In genomic region chr17:34648141-34648890, GRCm38 (mm10) we compare ENCODE assay signal across 9 mouse cellular contexts. TPM values are rescaled to one million over a fixed set of nuclear protein-coding genes. Genes with fewer than 3 reads are reported as not detected.
DNase-seq lines count a peak whose midpoint lies in the region; ATAC-seq lines count a peak whose summit lies in the region.
"Had no signal": no experiment of that assay in that cellular context is flagged by ENCODE, and none has a peak within 500 bp of the region (broad histone marks: within the 10 kb centered on the region; RNA-seq: fewer than 3 reads in every experiment).

No protein-coding gene starts in this region.

- H3K4me3 ChIP-seq in kidney, embryonic 16.5 days (ENCODE audit: low read length) = no peak overlapping the region; the same call in 1 of the 2 replicates
- peak overlapping the region; percentile 98 for H3K4me3 ChIP-seq in embryonic facial prominence, embryonic 12.5 days
- peak overlapping the region; percentile 74 for H3K4me3 ChIP-seq in hindbrain, embryonic 16.5 days (ENCODE audit: low read length)
- peak overlapping the region; percentile 70 for H3K4me3 ChIP-seq in midbrain, embryonic 15.5 days

- no peak overlapping the region for H3K27ac ChIP-seq in kidney, embryonic 16.5 days (ENCODE audit: low read length)
- H3K27ac ChIP-seq in embryonic facial prominence, embryonic 12.5 days = no peak overlapping the region
- no peak overlapping the region for H3K27ac ChIP-seq in hindbrain, embryonic 16.5 days (ENCODE audit: low read depth, low read length)
- H3K27ac ChIP-seq in midbrain, embryonic 15.5 days = no peak overlapping the region

- H3K9ac ChIP-seq in kidney, embryonic 16.5 days (replicated peaks; ENCODE audit: low read length) = peak overlapping the region; percentile 37; the same call in 1 of the 2 replicates
- peak overlapping the region; percentile 91 for H3K9ac ChIP-seq in embryonic facial prominence, embryonic 12.5 days
- H3K9ac ChIP-seq in hindbrain, embryonic 16.5 days (ENCODE audit: low read depth, low read length) = no peak overlapping the region
- H3K9ac ChIP-seq in midbrain, embryonic 15.5 days = no peak overlapping the region

- no peak for DNase-seq in kidney, postnatal 36 days
- DNase-seq in embryo, embryonic 9.5 days (ENCODE audit: extremely low spot score) = no peak
- DNase-seq in adrenal gland, postnatal 14 days = no peak
- no peak for DNase-seq in adrenal gland, adult 2 months

- peak overlapping the region; percentile 92 for H3K4me2 ChIP-seq in kidney, embryonic 16.5 days (replicated peaks; ENCODE audit: low read depth, low read length)
- H3K4me2 ChIP-seq in embryonic facial prominence, embryonic 12.5 days (replicated peaks) = peak overlapping the region; percentile 90
- H3K4me2 ChIP-seq in hindbrain, embryonic 16.5 days (ENCODE audit: low read length) = peak overlapping the region; percentile 82
- peak overlapping the region; percentile 82 for H3K4me2 ChIP-seq in midbrain, embryonic 15.5 days

- H3K27me3 ChIP-seq in kidney, embryonic 16.5 days (ENCODE audit: insufficient read depth, low read length) = no peaks in the 10 kb centered on the region
- no peaks in the 10 kb centered on the region for H3K27me3 ChIP-seq in embryonic facial prominence, embryonic 12.5 days
- no peaks in the 10 kb centered on the region for H3K27me3 ChIP-seq in hindbrain, embryonic 16.5 days (replicated peaks; ENCODE audit: control insufficient read depth, insufficient read depth, low read length)
- H3K27me3 ChIP-seq in midbrain, embryonic 15.5 days (replicated peaks) = no peaks in the 10 kb centered on the region
- H3K27me3 ChIP-seq: Patski had no signal

- 75% methylated on average over 16 of the region's 16 CpGs for WGBS in kidney, embryonic 16.5 days
- 76% methylated on average over 16 of the region's 16 CpGs for WGBS in embryonic facial prominence, embryonic 12.5 days
- WGBS in hindbrain, embryonic 16.5 days = 90% methylated on average over 16 of the region's 16 CpGs
- WGBS in midbrain, embryonic 15.5 days = 82% methylated on average over 16 of the region's 16 CpGs

- no peaks in the 10 kb centered on the region for H3K9me3 ChIP-seq in kidney, embryonic 16.5 days (ENCODE audit: low read length)
- H3K9me3 ChIP-seq in embryonic facial prominence, embryonic 12.5 days = no peaks in the 10 kb centered on the region
- no peaks in the 10 kb centered on the region for H3K9me3 ChIP-seq in hindbrain, embryonic 16.5 days (ENCODE audit: control insufficient read depth, low read length)
- H3K9me3 ChIP-seq in midbrain, embryonic 15.5 days = no peaks in the 10 kb centered on the region

- peaks cover 24% of the 10 kb centered on the region for H3K4me1 ChIP-seq in kidney, embryonic 16.5 days (ENCODE audit: insufficient read depth, low read length)
- H3K4me1 ChIP-seq in embryonic facial prominence, embryonic 12.5 days = peaks cover 26% of the 10 kb centered on the region
- H3K4me1 ChIP-seq in hindbrain, embryonic 16.5 days (ENCODE audit: control insufficient read depth, insufficient read depth, low read depth, low read length) = peaks cover 28% of the 10 kb centered on the region
- peaks cover 34% of the 10 kb centered on the region for H3K4me1 ChIP-seq in midbrain, embryonic 15.5 days

- no peak for ATAC-seq in kidney, embryonic 16.5 days (ENCODE audit: low FRiP score, low TSS enrichment)
- ATAC-seq in embryonic facial prominence, embryonic 12.5 days (ENCODE audit: insufficient number of reproducible peaks, insufficient read depth, low FRiP score, low TSS enrichment) = no peak
- no peak for ATAC-seq in hindbrain, embryonic 16.5 days
- ATAC-seq in midbrain, embryonic 15.5 days (replicated peaks) = no peak

- peaks cover 38% of the 10 kb centered on the region for H3K36me3 ChIP-seq in kidney, embryonic 16.5 days (ENCODE audit: insufficient read depth, low read length)
- peaks cover 44% of the 10 kb centered on the region for H3K36me3 ChIP-seq in embryonic facial prominence, embryonic 12.5 days
- H3K36me3 ChIP-seq in hindbrain, embryonic 16.5 days (ENCODE audit: control insufficient read depth, insufficient read depth, low read length) = peaks cover 32% of the 10 kb centered on the region
- peaks cover 25% of the 10 kb centered on the region; the same call in 1 of the 2 replicates for H3K36me3 ChIP-seq in midbrain, embryonic 15.5 days (replicated peaks)

RNA-seq across cellular contexts. Expression of gene Atf6b, which starts 1.4 kb away (rescaled TPM):
- 103 and 106 TPM in 2 replicates for polyA plus RNA-seq in kidney, embryonic 16.5 days (2015; fragmentation: Nextera tagmentation; extraction: Ambion mirVana)
- 110 TPM in 2 replicates for polyA plus RNA-seq in embryonic facial prominence, embryonic 12.5 days (2016; fragmentation: Nextera tagmentation; extraction: Ambion mirVana)
- polyA plus RNA-seq in hindbrain, embryonic 16.5 days (2015; fragmentation: Nextera tagmentation; extraction: Ambion mirVana) = 110 and 121 TPM in 2 replicates
- 123 and 125 TPM in 2 replicates for polyA plus RNA-seq in midbrain, embryonic 15.5 days (2015; fragmentation: Nextera tagmentation; extraction: Ambion mirVana)
- 43.5 and 52.1 TPM in 2 replicates for total RNA-seq in adrenal gland, postnatal 14 days (2021)
- total RNA-seq in adrenal gland, adult 2 months (2021) = 10 to 100 TPM; 44.1 to 53.2 TPM
- polyA plus RNA-seq in adrenal gland, adult 2 months (2012; rRNA removed) = 114 and 118 TPM in 2 replicates

RNA-seq across cellular contexts. Expression of gene Fkbpl, which starts 3.8 kb away (rescaled TPM):
- 17.5 and 17.7 TPM in 2 replicates for polyA plus RNA-seq in kidney, embryonic 16.5 days (2015; fragmentation: Nextera tagmentation; extraction: Ambion mirVana)
- polyA plus RNA-seq in embryonic facial prominence, embryonic 12.5 days (2016; fragmentation: Nextera tagmentation; extraction: Ambion mirVana) = 16.6 and 16.8 TPM in 2 replicates
- polyA plus RNA-seq in hindbrain, embryonic 16.5 days (2015; fragmentation: Nextera tagmentation; extraction: Ambion mirVana) = 13.5 and 17.0 TPM in 2 replicates
- polyA plus RNA-seq in midbrain, embryonic 15.5 days (2015; fragmentation: Nextera tagmentation; extraction: Ambion mirVana) = 14.6 and 16.0 TPM in 2 replicates
- 11.5 and 12.5 TPM in 2 replicates for total RNA-seq in adrenal gland, postnatal 14 days (2021)
- 10 to 100 TPM; 12.7 to 17.2 TPM for total RNA-seq in adrenal gland, adult 2 months (2021)
- polyA plus RNA-seq in adrenal gland, adult 2 months (2012; rRNA removed) = 7.1 and 7.6 TPM in 2 replicates

RNA-seq across cellular contexts. Expression of gene Prrt1, which starts 19.0 kb away (rescaled TPM):
- 0.23 and 0.29 TPM in 2 replicates for polyA plus RNA-seq in kidney, embryonic 16.5 days (2015; fragmentation: Nextera tagmentation; extraction: Ambion mirVana)
- polyA plus RNA-seq in embryonic facial prominence, embryonic 12.5 days (2016; fragmentation: Nextera tagmentation; extraction: Ambion mirVana) = 0.52 and 0.56 TPM in 2 replicates
- 6.8 and 8.1 TPM in 2 replicates for polyA plus RNA-seq in hindbrain, embryonic 16.5 days (2015; fragmentation: Nextera tagmentation; extraction: Ambion mirVana)
- polyA plus RNA-seq in midbrain, embryonic 15.5 days (2015; fragmentation: Nextera tagmentation; extraction: Ambion mirVana) = 10.7 and 10.8 TPM in 2 replicates
- total RNA-seq in adrenal gland, postnatal 14 days (2021) = 8.7 and 12.4 TPM in 2 replicates
- total RNA-seq in adrenal gland, adult 2 months (2021) = 10 to 100 TPM in 1 of 2 experiments, 1 to 10 TPM in 1; 9.1 to 12.8 TPM
- polyA plus RNA-seq in adrenal gland, adult 2 months (2012; rRNA removed) = 22.1 and 32.8 TPM in 2 replicates

RNA-seq across cellular contexts. Expression of gene Ppt2, which starts 20.0 kb away (rescaled TPM):
- polyA plus RNA-seq in kidney, embryonic 16.5 days (2015; fragmentation: Nextera tagmentation; extraction: Ambion mirVana) = 47.3 and 53.7 TPM in 2 replicates
- polyA plus RNA-seq in embryonic facial prominence, embryonic 12.5 days (2016; fragmentation: Nextera tagmentation; extraction: Ambion mirVana) = 18.0 and 18.8 TPM in 2 replicates
- 19.9 and 23.5 TPM in 2 replicates for polyA plus RNA-seq in hindbrain, embryonic 16.5 days (2015; fragmentation: Nextera tagmentation; extraction: Ambion mirVana)
- 20.0 and 20.9 TPM in 2 replicates for polyA plus RNA-seq in midbrain, embryonic 15.5 days (2015; fragmentation: Nextera tagmentation; extraction: Ambion mirVana)
- total RNA-seq in adrenal gland, postnatal 14 days (2021) = 49.7 and 50.0 TPM in 2 replicates
- 10 to 100 TPM; 58.3 to 70.7 TPM for total RNA-seq in adrenal gland, adult 2 months (2021)
- polyA plus RNA-seq in adrenal gland, adult 2 months (2012; rRNA removed) = 58.5 and 102 TPM in 2 replicates

RNA-seq across cellular contexts. Expression of gene Tnxb, which starts 22.0 kb away (rescaled TPM):
- polyA plus RNA-seq in kidney, embryonic 16.5 days (2015; fragmentation: Nextera tagmentation; extraction: Ambion mirVana) = 0.51 and 0.52 TPM in 2 replicates
- 0.01 and 0.05 TPM in 2 replicates for polyA plus RNA-seq in embryonic facial prominence, embryonic 12.5 days (2016; fragmentation: Nextera tagmentation; extraction: Ambion mirVana)
- polyA plus RNA-seq in hindbrain, embryonic 16.5 days (2015; fragmentation: Nextera tagmentation; extraction: Ambion mirVana) = 0.30 and 0.34 TPM in 2 replicates
- 0.18 and 0.24 TPM in 2 replicates for polyA plus RNA-seq in midbrain, embryonic 15.5 days (2015; fragmentation: Nextera tagmentation; extraction: Ambion mirVana)
- total RNA-seq in adrenal gland, postnatal 14 days (2021) = 39.8 and 41.0 TPM in 2 replicates
- 10 to 100 TPM; 20.2 to 30.1 TPM for total RNA-seq in adrenal gland, adult 2 months (2021)
- 23.4 and 23.6 TPM in 2 replicates for polyA plus RNA-seq in adrenal gland, adult 2 months (2012; rRNA removed)

Comparison
In these comparisons a context has a peak if more than half of its experiments do, and no peak if none do; other contexts are left out.
1. H3K9ac ChIP-seq: peak in kidney, embryonic 16.5 days (single experiment) and embryonic facial prominence, embryonic 12.5 days (single experiment); none in hindbrain, embryonic 16.5 days (single experiment) and midbrain, embryonic 15.5 days (single experiment).
2. Peak in every context shown above with its lines, with median percentiles within 50 percentile points of each other: H3K4me2 ChIP-seq.